Mouse (Mus musculus) retina, postnatal 7 days (tissue): ENCODE measurements at regions not wholly inside any gene's neighbourhood (a gene's known extent, or its start where the extent isn't known, plus 50 kb on each side); places are given as distances from the start of the nearest gene placed in this dataset.

Experiments
- DNase-seq: peaks from one replicate; pipeline ENCODE4 v3.0.0-alpha.2; 2012; ENCODE audit warnings: low read depth, low spot score

GRCm38 (mm10) chr6:22444220-22444619, 88.2 kb upstream of the Fam3c start:
- DNase-seq, result no peak

DNA sequence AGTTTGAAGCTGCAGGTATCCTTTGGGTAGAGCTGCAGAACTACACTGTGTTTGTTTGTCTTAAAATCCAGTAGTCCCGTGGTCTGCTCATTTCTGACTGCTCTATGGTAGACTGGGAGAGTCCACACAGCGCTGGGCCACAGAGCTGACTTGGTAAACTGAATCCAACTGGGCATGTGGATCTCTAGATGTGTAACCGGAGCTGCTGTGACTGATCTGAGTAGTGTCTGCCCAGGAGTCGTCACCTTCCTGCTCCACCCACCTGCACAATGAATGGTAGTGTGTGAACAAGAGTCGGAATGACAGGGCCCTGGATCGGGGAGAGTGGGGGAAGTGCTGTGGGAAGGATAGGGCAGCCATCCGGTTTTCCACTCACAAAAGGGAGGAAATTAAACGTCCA, 87.5 kb upstream of the Fam3c start:
- no peak for DNase-seq

- DNase-seq, result no peak
Observed at GRCm38 (mm10) chr6:22443170-22443569, 87.1 kb upstream of the Fam3c start.

- DNase-seq, result no peak
Observed at GRCm38 (mm10) chr6:22442591-22442990, 86.5 kb upstream of the Fam3c start.

- no peak for DNase-seq
Observed at GRCm38 (mm10) chr6:22439871-22440270, 83.8 kb upstream of the Fam3c start.

DNA sequence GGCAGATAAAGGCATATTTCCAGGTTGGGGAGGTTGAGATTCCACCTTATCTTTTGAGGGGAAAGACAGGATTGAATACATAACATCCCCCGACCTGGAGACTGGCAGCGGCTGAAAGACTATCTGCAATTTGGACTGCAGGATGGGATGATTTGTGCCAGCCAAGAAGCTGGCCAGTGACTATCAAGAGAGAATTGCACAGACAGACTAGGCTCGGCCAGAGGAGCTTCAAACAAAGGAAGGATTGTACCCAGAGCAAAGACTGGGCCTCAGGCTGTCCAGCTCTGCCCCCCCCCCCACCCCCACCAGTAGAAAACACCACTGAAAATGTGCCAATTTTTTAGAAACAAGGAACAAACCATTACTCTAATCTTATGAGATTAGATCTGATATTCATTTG, 73.0 kb upstream of the Fam3c start:
- no peak for DNase-seq

DNA sequence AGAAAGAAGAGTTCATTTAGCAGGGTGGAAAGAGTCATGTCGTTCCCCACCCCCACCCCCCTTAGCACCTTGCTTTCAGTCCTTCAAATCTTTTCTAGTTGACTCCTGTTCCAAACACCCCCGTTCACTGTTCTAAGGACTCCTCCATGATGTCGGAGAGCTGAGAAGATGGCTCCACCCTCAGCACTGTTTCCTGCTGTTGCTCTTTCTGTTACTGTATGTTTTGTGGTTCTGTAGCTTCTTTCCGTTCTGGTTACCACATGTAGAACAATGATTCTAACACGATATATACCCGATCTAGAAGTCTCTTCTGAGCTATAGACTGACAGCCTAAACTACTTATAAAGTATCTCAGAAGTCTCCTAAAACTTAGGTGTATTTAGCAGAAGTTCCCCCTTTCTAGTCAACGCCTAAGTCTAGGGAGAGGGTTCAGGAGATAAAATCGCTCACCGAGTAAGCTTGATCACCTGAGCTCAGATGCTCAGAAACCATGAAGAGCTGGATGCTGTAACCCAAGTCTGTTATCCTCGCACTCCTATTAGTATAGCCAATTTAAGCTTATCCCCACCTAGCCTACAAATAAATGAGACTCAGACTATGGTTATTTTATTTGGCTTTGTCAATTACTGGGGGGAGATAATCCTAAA, 68.2 kb upstream of the Fam3c start:
- DNase-seq, result no peak

DNA sequence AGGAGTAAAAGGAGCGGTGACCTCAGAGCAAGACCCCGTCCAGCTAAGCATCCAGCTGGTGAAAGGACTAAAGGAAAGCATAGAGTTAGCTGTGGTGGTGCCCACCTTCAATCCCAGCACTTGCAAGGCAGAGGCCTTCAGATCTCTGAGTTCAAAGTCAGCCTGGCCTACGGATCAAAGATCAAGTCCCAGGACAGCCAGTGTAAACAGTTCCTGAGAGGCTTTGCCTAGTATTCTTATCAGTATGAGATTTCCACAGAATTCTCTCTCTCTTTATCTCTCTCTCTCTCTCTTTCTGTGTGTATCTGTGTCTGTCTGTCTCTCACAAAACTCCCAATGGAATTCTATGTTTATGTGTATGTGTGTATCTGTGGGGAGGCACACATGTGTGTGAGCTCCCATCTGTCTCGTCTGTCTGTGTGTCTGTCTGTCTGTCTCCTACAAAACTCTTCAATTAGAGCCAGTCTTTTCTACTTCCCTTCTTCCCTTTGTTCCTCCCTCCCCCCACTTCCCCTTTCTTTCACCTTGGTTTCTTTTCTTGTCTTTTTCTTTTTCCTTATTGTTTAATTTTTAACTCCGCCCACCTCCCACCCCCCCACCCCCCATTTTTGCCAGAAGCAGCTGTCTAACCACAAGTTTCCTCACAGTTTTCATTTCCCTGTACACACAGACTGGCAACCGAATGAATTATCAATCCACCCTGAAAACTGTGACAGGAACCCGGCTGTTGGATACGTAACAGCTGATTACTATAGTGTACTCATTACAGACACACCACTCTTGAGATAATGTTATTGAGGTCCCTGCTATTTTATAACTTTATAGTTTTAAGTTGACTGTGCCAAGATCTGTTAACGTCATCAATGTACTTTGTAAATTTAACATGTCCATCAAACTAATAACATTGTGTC, 67.3 kb upstream of the Fam3c start:
- no peak for DNase-seq

- no peak for DNase-seq
Observed at GRCm38 (mm10) chr6:22421551-22421950, 65.5 kb upstream of the Fam3c start.

GRCm38 (mm10) chr6:22418279-22418678, 62.2 kb upstream of the Fam3c start:
- DNase-seq, result no peak

DNA sequence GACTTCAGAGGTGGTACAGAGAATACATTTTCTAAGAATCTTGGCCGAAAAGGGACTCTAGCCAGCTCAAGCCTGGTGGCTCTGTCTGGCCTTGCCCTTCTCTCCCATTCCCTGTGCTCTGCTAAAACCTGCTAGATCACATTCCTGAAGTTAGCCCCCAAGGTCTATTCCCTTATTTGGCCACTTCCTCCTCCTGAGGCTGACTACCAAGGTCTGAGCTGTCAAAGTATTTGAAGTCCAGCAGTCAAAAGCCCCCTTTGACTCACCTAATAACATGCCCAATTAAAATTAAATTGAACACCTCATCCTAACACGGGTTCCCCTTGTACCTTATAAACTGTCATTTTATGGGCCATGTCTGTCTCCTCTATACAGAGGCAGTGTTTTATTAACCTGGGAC, 61.1 kb upstream of the Fam3c start:
- DNase-seq, result no peak

- DNase-seq, result no peak
Observed at GRCm38 (mm10) chr6:22411796-22412195, 55.8 kb upstream of the Fam3c start.

DNA sequence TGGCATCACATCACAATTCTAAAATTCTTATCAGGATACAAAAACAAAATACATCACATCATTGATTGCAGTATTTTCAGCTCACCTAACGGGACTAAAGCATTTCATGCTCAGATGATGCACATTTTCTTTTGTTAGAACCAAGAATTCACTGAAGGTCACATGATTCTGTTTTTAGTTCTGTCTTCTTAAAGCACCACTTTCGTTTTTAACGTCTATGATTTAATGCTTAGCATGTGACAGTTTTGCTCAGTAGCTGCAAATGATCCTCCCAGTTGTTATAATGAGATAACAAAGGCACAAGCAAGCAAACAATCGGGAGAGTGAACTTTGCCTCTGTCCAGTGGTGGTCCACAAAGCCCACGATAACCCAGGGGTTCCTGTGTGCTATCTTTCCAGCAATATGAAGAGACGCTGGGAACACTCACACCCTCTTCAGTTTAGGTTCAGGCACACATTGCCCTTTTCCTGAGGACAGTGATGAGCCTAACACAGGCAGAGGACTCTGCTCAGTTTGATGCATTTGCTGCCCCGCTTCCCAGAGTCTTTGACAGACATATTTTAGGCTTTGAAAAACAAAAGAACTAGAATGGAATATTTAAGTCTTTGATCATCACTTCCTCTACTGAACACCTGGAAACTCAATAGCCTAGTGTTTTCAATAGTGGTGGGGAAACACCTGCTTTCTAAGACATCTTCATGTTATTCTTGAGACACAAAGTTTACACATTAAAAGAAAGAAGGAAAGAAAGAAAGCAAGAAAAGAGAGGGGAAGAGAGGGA, 53.0 kb upstream of the Fam3c start:
- no peak for DNase-seq
